Mouse (Mus musculus): ENCODE measurements around the gene Prkra. TPM values are rescaled to one million over a fixed set of nuclear protein-coding genes. Genes with fewer than 3 reads are reported as not detected.

Gene Prkra
- total and polyA plus RNA-seq, 2 experiments from 2014 or later: 97.5 to 113 TPM

DNA sequence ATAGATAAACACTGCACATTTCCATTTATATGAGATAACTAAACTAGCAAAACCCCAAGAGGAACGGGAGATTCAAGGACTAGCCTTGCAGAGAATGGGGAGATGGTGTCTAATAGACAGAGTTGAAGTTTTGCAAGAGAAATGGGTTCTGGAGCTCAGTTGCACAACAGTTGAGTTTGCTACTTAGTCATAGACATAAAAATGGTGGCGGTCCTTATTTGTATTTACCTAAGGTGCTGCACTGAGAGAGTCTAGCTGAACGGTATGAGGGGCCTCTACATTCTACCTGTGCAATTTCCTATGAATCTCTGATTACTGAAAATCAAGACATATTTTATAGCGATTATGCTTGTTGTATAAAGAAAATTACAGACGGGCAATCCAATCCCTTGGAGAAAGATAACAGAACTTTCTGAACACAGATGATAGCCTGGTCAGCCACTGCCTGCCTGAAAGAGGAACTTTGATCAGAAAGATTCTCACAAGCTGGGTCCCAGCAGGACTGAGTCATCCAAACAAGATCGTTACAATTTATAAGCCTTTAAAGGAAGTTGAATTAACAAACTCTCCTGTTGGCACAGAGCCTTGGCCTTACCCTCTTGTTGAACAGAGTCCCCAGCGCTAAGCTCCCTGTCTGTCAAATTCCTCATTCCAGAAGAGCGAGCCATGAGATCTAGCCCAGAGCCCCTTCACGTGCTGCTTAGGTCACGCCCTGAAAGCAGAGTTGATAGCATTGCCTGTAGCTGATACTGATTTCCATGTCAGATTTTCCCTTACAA is 37.3 kb downstream of the Prkra start:
- DNase-seq (no peak), ATAC-seq (no peak)
- Histone ChIP-seq H3K36me3 (ENCODE audit: insufficient read depth) (no peaks in the 10 kb centered on the region), H3K4me3 (ENCODE audit: low read depth, low read length) (no peak overlapping the region), H3K4me2 (ENCODE audit: low read depth) (no peak overlapping the region), H3K9ac (no peak overlapping the region), H3K27me3 (ENCODE audit: insufficient read depth, low read length) (no peaks in the 10 kb centered on the region), H3K9me3 (ENCODE audit: low read length) (no peaks in the 10 kb centered on the region), H3K4me1 (ENCODE audit: insufficient read depth) (no peaks in the 10 kb centered on the region), H3K27ac (ENCODE audit: low read depth, low read length) (no peak overlapping the region)
- no peak for TF ChIP-seq CTCF (IDR thresholded peaks at IDR 0.05; ENCODE audit: low read depth)
- 60% methylated on average over 10 of the region's 10 CpGs for WGBS

DNA sequence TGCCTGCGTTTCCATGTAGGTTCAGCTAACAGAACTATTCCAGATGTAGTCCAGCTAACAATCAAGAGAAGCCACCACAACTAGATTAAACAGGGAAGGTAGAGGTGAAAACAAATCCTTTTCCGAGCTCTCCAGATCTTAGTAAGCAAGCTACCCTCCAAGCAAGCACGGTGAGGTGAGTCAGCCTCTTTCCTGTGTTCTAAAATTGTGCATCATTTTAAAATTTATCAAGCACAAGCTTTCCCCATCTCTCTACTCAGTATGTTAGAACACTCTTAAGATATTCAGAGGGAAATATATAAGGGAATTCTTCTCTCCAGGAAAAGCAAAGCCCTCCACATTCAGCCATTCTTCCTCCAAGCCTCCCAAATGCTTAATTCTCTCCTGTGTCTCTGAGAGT is 41.1 kb downstream of the Prkra start:
- no peak overlapping the region for H3K9ac ChIP-seq
- H3K4me3 ChIP-seq (ENCODE audit: low read depth, low read length): no peak overlapping the region
- no peak overlapping the region for H3K4me2 ChIP-seq (ENCODE audit: low read depth)
- DNase-seq: no peak
- 85% methylated on average over 3 of the region's 3 CpGs for WGBS
- H3K9me3 ChIP-seq (ENCODE audit: low read length): no peaks in the 10 kb centered on the region
- no peak for TF ChIP-seq CTCF (IDR thresholded peaks at IDR 0.05; ENCODE audit: low read depth)
- H3K36me3 ChIP-seq (ENCODE audit: insufficient read depth): no peaks in the 10 kb centered on the region
- H3K4me1 ChIP-seq (ENCODE audit: insufficient read depth): no peaks in the 10 kb centered on the region
- no peak overlapping the region for H3K27ac ChIP-seq (ENCODE audit: low read depth, low read length)
- ATAC-seq: no peak
- no peaks in the 10 kb centered on the region for H3K27me3 ChIP-seq (ENCODE audit: insufficient read depth, low read length)

DNA sequence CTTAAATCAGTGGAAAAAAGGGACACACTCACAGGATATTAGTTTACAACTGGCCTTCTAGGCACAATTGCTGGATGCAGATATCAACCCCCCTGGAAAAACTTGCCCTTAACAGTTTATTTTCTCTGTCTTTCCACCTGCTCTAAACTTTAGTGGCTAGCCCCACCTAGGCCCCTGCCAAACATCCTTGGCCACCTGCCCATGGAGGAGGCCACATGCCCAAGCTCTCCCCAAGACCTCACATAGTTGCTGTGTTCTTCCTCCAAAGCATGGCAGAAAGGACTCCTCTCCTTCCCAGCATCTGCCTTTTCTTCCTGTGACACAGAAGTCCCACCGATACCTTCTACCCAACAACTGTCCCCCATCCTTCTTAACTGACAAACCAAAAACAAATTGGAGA is 45.6 kb downstream of the Prkra start:
- no peaks in the 10 kb centered on the region for H3K36me3 ChIP-seq (ENCODE audit: insufficient read depth)
- TF ChIP-seq CTCF (IDR thresholded peaks at IDR 0.05; ENCODE audit: low read depth): no peak
- no peak for ATAC-seq
- no peaks in the 10 kb centered on the region for H3K4me1 ChIP-seq (ENCODE audit: insufficient read depth)
- H3K9ac ChIP-seq: no peak overlapping the region
- DNase-seq: no peak
- H3K9me3 ChIP-seq (ENCODE audit: low read length): no peaks in the 10 kb centered on the region
- no peak overlapping the region for H3K27ac ChIP-seq (ENCODE audit: low read depth, low read length)
- H3K27me3 ChIP-seq (ENCODE audit: insufficient read depth, low read length): no peaks in the 10 kb centered on the region
- no peak overlapping the region for H3K4me3 ChIP-seq (ENCODE audit: low read depth, low read length)
- H3K4me2 ChIP-seq (ENCODE audit: low read depth): no peak overlapping the region
- WGBS: 100% methylated on average over 1 of the region's 1 CpGs

DNA sequence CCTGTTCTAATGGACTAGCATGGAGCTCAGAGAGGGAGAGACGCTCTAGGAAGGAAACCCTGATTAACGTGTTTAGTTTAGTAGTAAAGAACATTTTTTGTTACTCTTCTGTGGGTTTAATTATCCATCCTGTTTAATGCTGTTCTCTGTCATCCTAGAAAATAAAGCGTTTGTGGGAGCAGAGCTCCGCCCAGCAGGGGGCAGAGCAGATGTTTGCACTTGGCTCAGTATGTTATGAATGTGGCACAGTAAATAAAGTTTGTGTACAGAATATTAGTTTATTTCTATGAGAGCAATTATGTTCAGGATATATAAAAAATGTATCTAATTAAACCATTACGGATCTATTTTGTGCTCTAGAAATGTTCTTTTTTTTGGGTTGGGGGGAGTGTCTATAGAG is 48.6 kb downstream of the Prkra start:
- TF ChIP-seq CTCF (IDR thresholded peaks at IDR 0.05; ENCODE audit: low read depth): peak; percentile 37
- 52% methylated on average over 5 of the region's 5 CpGs for WGBS
- DNase-seq (no peak), ATAC-seq (no peak)
- Histone ChIP-seq H3K4me3 (ENCODE audit: low read depth, low read length) (no peak overlapping the region), H3K27me3 (ENCODE audit: insufficient read depth, low read length) (no peaks in the 10 kb centered on the region), H3K27ac (ENCODE audit: low read depth, low read length) (no peak overlapping the region), H3K4me2 (ENCODE audit: low read depth) (no peak overlapping the region), H3K36me3 (ENCODE audit: insufficient read depth) (peaks cover 18% of the 10 kb centered on the region; the same call in 1 of the 2 replicates), H3K9ac (no peak overlapping the region), H3K9me3 (ENCODE audit: low read length) (no peaks in the 10 kb centered on the region), H3K4me1 (ENCODE audit: insufficient read depth) (no peaks in the 10 kb centered on the region)

DNA sequence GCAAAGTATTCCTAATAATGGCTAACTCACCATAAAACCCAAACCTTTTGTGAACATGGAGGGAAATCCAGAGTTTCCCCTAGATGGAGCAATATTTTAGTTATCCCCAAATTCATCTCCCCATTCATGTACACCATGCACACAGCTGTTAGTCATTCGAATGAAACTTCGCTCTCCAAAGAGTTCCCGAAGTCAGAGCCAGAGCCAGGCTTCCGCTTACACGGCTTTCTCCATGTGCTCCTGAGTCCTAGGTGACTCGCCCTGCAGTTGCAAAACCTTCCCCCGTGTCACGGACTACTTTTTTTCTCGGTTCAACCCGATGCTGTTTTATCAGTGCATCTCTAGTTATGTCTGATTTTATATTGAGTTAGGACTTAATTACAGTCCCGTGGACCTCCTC is 50.3 kb downstream of the Prkra start:
- Histone ChIP-seq H3K9ac (no peak overlapping the region), H3K27me3 (ENCODE audit: insufficient read depth, low read length) (no peaks in the 10 kb centered on the region), H3K27ac (ENCODE audit: low read depth, low read length) (no peak overlapping the region), H3K36me3 (ENCODE audit: insufficient read depth) (peaks cover 26% of the 10 kb centered on the region), H3K4me1 (ENCODE audit: insufficient read depth) (no peaks in the 10 kb centered on the region), H3K4me3 (ENCODE audit: low read depth, low read length) (no peak overlapping the region), H3K9me3 (ENCODE audit: low read length) (no peaks in the 10 kb centered on the region), H3K4me2 (ENCODE audit: low read depth) (no peak overlapping the region)
- DNase-seq (no peak), ATAC-seq (no peak)
- no peak for TF ChIP-seq CTCF (IDR thresholded peaks at IDR 0.05; ENCODE audit: low read depth)
- 87% methylated on average over 11 of the region's 11 CpGs for WGBS

DNA sequence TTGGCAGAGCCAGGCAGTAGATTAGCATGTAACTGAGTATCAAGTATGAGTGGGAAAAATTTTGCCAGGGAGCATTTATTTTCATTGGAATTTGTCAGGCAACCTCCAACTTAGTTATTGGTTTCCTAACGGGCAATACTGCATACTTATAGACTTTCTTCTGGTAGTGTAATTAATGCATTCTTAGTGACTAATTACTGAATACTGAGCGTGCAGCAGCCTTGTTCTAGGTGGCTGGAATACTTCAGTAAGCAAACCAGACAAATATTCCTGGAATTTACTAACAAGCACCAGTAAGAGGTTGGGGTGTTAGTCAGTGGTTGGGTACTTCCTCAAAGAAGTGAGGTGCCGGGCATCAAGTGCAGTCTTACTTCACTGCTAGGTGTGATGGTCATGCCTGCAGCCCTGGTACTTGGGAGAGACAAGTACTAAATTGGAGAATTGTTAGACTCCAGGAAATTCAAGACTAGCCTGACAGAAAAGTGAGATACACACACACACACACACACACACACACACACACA is 55.4 kb downstream of the Prkra start:
- no peaks in the 10 kb centered on the region for H3K4me1 ChIP-seq (ENCODE audit: insufficient read depth)
- WGBS: 39% methylated on average over 3 of the region's 3 CpGs
- no peak for ATAC-seq

DNA sequence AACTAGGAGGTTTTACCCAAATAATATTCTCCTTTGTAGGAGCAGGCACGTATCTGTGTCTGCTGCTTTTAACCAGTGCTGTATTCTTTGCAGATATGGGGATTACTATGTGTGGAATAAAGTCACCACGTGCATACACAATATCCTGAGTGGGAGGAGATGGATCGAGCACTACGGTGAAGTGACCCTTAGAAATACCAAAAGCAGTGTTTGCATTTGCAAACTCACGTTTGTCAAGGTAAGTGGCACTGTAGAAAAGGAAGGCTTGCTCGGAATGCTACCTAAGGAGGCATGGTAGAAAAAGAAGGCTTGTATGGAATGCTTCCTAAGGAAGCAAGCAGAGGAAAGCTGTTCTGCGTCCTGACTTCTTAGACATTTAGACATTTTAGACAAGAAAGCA is 57.6 kb downstream of the Prkra start:
- H3K36me3 ChIP-seq (ENCODE audit: insufficient read depth): peaks cover 62% of the 10 kb centered on the region

More for the DNA sequence above, 55.4 kb downstream of the Prkra start:
- Histone ChIP-seq H3K9me3 (ENCODE audit: low read length) (no peaks in the 10 kb centered on the region), H3K27me3 (ENCODE audit: insufficient read depth, low read length) (no peaks in the 10 kb centered on the region), H3K27ac (ENCODE audit: low read depth, low read length) (no peak overlapping the region), H3K4me3 (ENCODE audit: low read depth, low read length) (no peak overlapping the region), H3K4me2 (ENCODE audit: low read depth) (no peak overlapping the region), H3K9ac (no peak overlapping the region), H3K36me3 (ENCODE audit: insufficient read depth) (peaks cover 54% of the 10 kb centered on the region)
- DNase-seq: no peak
- no peak for TF ChIP-seq CTCF (IDR thresholded peaks at IDR 0.05; ENCODE audit: low read depth)

More for the DNA sequence above, 57.6 kb downstream of the Prkra start:
- ATAC-seq: no peak
- Histone ChIP-seq H3K9me3 (ENCODE audit: low read length) (no peaks in the 10 kb centered on the region), H3K9ac (no peak overlapping the region), H3K27me3 (ENCODE audit: insufficient read depth, low read length) (no peaks in the 10 kb centered on the region), H3K4me1 (ENCODE audit: insufficient read depth) (no peaks in the 10 kb centered on the region), H3K4me2 (ENCODE audit: low read depth) (no peak overlapping the region), H3K4me3 (ENCODE audit: low read depth, low read length) (no peak overlapping the region), H3K27ac (ENCODE audit: low read depth, low read length) (no peak overlapping the region)
- DNase-seq: no peak
- TF ChIP-seq CTCF (IDR thresholded peaks at IDR 0.05; ENCODE audit: low read depth): no peak
- WGBS: 89% methylated on average over 7 of the region's 7 CpGs

Data from forebrain, postnatal 0 days (tissue).